Mouse (Mus musculus): Measurements from ENCODE around the gene Zfp553. TPM values are rescaled to one million over a fixed set of nuclear protein-coding genes. Genes with fewer than 3 reads are reported as not detected.

The Zfp553 gene
- polyA plus RNA-seq, 1 experiment from 2014 or later: 11.4 TPM

- peaks cover 8 to 29% of the 10 kb centered on the region in 2 experiments for H3K4me1 ChIP-seq (ENCODE audit: control insufficient read depth in 2 of 2, insufficient read depth in 2 of 2, low read length in 2 of 2)
- H3K36me3 ChIP-seq (ENCODE audit: control insufficient read depth, insufficient read depth, low read length): peaks cover 26% of the 10 kb centered on the region
- WGBS: under 1% methylated on average over 50 of the region's 53 CpGs
- H3K9ac ChIP-seq (ENCODE audit: low read length): peak overlapping the region; percentile 97
- H3K27ac ChIP-seq (replicated peaks in 1 of 2; ENCODE audit: control insufficient read depth in 1 of 2, insufficient read depth in 1 of 2, low read depth in 2 of 2, low read length in 2 of 2): peak overlapping the region; percentile 79 to 82
- no peaks in the 10 kb centered on the region for H3K9me3 ChIP-seq (ENCODE audit: control insufficient read depth, low read length)
- ATAC-seq (ENCODE audit: insufficient number of reproducible peaks, insufficient read depth, low FRiP score, low read depth): no peak
- no peaks in the 10 kb centered on the region for H3K27me3 ChIP-seq (ENCODE audit: control insufficient read depth, insufficient read depth, low read length)
- H3K4me3 ChIP-seq (ENCODE audit: control insufficient read depth in 1 of 2, insufficient read depth in 1 of 2, low read depth in 1 of 2, low read length in 2 of 2): peak overlapping the region; percentile 92
- H3K4me2 ChIP-seq (ENCODE audit: low read length): peak overlapping the region; percentile 96
Observed at GRCm38 (mm10) chr7:127207374-127208294, 25.2 kb upstream of the Zfp553 start.

DNA sequence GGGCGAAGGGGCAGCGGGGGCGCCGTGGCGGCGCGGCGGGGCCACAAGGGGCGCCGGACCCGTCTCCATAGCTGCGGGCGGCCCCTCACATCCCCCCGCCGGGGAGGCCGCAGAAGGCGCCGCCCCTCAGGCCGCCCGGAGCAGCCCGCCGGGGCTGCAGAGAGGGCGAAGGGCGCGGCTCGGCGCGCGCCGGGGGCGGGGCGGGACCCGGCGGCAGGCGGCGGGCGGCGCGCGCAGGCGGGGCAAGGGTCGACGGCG is 24.6 kb upstream of the Zfp553 start, which contains the start of gene Tbc1d10b:
Gene Tbc1d10b (minus strand): TSS at position 174 of the 258 bp plus-strand sequence.
- WGBS: 0% methylated on average over 12 of the region's 44 CpGs
- peak within 1 kb of the TSS; percentile 96 for H3K4me2 ChIP-seq (ENCODE audit: low read length)

DNA sequence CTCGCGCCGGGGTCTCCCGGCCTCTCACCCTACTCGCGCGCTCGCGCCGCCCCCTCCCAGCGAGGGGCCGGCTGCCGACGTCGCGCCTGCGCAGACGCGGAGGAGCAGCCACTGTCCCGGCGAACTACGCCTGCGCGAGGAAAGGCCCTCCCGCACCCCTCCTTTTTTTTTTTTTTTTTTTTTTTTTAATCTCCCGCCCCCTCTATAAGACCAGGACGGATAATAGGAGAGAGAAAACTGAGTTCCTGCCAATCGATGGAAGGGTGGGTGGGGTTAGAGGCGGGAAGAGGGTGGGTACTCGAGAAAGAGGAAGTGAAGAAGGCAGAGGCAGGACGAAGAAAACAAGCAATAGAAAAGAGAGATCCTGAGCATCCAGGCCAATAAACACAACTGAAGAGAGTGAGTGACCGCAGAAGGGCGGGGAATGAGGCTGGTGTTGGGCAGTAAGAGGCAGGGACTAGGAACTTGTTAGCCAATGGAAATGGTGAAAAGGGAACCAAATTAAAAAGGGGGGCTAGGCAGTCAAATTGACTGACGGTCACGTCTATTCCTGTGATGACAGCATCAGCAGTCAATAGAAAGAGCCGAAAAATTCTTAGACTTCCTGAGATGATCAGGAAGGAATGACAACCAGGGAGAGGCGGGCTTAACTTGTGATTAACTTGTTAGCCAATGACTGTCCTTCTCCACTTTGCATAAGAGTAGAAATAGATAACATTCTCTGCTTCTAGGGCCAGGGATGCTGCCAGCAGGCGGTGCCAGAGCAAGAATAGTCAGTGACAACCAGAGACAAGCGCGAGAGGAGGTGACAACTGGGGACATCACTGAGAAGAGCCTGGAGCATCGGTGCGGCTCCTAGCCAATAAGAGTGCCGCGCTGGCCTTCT is 24.1 kb upstream of the Zfp553 start, which contains the start of gene Mylpf:
Gene Mylpf (plus strand): TSS at position 338 of the 886 bp plus-strand sequence.
- peak within 1 kb of the TSS; percentile 97 for H3K9ac ChIP-seq (ENCODE audit: low read length)
- no peaks in the 10 kb centered on the region for H3K27me3 ChIP-seq (ENCODE audit: control insufficient read depth, insufficient read depth, low read length)
- H3K4me2 ChIP-seq (ENCODE audit: low read length): peak within 1 kb of the TSS; percentile 96
- H3K4me3 ChIP-seq (ENCODE audit: control insufficient read depth in 1 of 2, insufficient read depth in 1 of 2, low read depth in 1 of 2, low read length in 2 of 2): peak within 1 kb of the TSS; percentile 92
- H3K9me3 ChIP-seq (ENCODE audit: control insufficient read depth, low read length): no peaks in the 10 kb centered on the region
- H3K27ac ChIP-seq (replicated peaks in 1 of 2; ENCODE audit: control insufficient read depth in 1 of 2, insufficient read depth in 1 of 2, low read depth in 2 of 2, low read length in 2 of 2): peak within 1 kb of the TSS; percentile 82 to 86
- H3K36me3 ChIP-seq (ENCODE audit: control insufficient read depth, insufficient read depth, low read length): peaks cover 14% of the 10 kb centered on the region
- 1% methylated on average over 28 of the region's 44 CpGs for WGBS
- peaks cover 8 to 31% of the 10 kb centered on the region in 2 experiments for H3K4me1 ChIP-seq (ENCODE audit: control insufficient read depth in 2 of 2, insufficient read depth in 2 of 2, low read length in 2 of 2)
- ATAC-seq (ENCODE audit: insufficient number of reproducible peaks, insufficient read depth, low FRiP score, low read depth): peak; percentile 92

More for the DNA sequence above, 24.6 kb upstream of the Zfp553 start, which contains the start of gene Tbc1d10b:
- Histone ChIP-seq H3K4me1 (ENCODE audit: control insufficient read depth in 2 of 2, insufficient read depth in 2 of 2, low read length in 2 of 2) (peaks cover 8 to 29% of the 10 kb centered on the region in 2 experiments), H3K9ac (ENCODE audit: low read length) (peak within 1 kb of the TSS; percentile 97), H3K4me3 (ENCODE audit: control insufficient read depth in 1 of 2, insufficient read depth in 1 of 2, low read depth in 1 of 2, low read length in 2 of 2) (peak within 1 kb of the TSS; percentile 92), H3K36me3 (ENCODE audit: control insufficient read depth, insufficient read depth, low read length) (peaks cover 20% of the 10 kb centered on the region), H3K27me3 (ENCODE audit: control insufficient read depth, insufficient read depth, low read length) (no peaks in the 10 kb centered on the region), H3K27ac (replicated peaks in 1 of 2; ENCODE audit: control insufficient read depth in 1 of 2, insufficient read depth in 1 of 2, low read depth in 2 of 2, low read length in 2 of 2) (peak within 1 kb of the TSS; percentile 82 to 86), H3K9me3 (ENCODE audit: control insufficient read depth, low read length) (no peaks in the 10 kb centered on the region)
- ATAC-seq (ENCODE audit: insufficient number of reproducible peaks, insufficient read depth, low FRiP score, low read depth): no peak

DNA sequence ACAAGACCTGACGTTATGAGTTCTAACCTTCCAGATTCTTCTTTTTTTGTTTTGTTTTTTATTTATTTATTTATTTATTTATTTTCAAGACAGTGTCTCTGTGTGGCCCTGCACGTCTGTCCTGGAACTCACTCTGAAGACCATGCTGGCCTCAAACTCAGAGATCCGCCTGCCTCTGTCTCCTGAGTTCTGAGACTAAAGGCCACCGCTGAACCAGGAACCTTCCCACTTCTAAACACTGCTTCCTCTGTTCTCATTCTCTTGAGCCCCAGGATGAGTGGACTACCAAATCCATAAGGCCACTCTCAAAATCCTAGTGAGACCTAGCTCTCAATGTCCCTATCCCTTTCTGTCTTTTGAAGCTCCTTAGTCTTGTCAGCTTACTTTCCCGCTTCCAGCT is 23.0 kb upstream of the Zfp553 start:
- H3K4me2 ChIP-seq (ENCODE audit: low read length): peak overlapping the region; percentile 76
- H3K36me3 ChIP-seq (ENCODE audit: control insufficient read depth, insufficient read depth, low read length): peaks cover 6% of the 10 kb centered on the region; the same call in 1 of the 2 replicates
- no peaks in the 10 kb centered on the region for H3K9me3 ChIP-seq (ENCODE audit: control insufficient read depth, low read length)
- peak overlapping the region; percentile 64 for H3K9ac ChIP-seq (ENCODE audit: low read length)
- H3K27me3 ChIP-seq (ENCODE audit: control insufficient read depth, insufficient read depth, low read length): no peaks in the 10 kb centered on the region
- no peak overlapping the region for H3K4me3 ChIP-seq (ENCODE audit: control insufficient read depth in 1 of 2, insufficient read depth in 1 of 2, low read depth in 1 of 2, low read length in 2 of 2)
- H3K4me1 ChIP-seq (ENCODE audit: control insufficient read depth in 2 of 2, insufficient read depth in 2 of 2, low read length in 2 of 2): peaks cover 12 to 39% of the 10 kb centered on the region in 2 experiments
- ATAC-seq (ENCODE audit: insufficient number of reproducible peaks, insufficient read depth, low FRiP score, low read depth): no peak
- H3K27ac ChIP-seq (replicated peaks in 1 of 2; ENCODE audit: control insufficient read depth in 1 of 2, insufficient read depth in 1 of 2, low read depth in 2 of 2, low read length in 2 of 2): peak overlapping the region in 1 of 2 experiments; percentile 82; a peak in 2 of 4 replicates
- WGBS: 87% methylated on average over 5 of the region's 5 CpGs

- H3K36me3 ChIP-seq (ENCODE audit: control insufficient read depth, insufficient read depth, low read length): peaks cover 2% of the 10 kb centered on the region; the same call in 1 of the 2 replicates
- no peaks in the 10 kb centered on the region for H3K9me3 ChIP-seq (ENCODE audit: control insufficient read depth, low read length)
- no peak overlapping the region for H3K4me3 ChIP-seq (ENCODE audit: control insufficient read depth in 1 of 2, insufficient read depth in 1 of 2, low read depth in 1 of 2, low read length in 2 of 2)
- no peaks in the 10 kb centered on the region for H3K27me3 ChIP-seq (ENCODE audit: control insufficient read depth, insufficient read depth, low read length)
- ATAC-seq (ENCODE audit: insufficient number of reproducible peaks, insufficient read depth, low FRiP score, low read depth): no peak
- H3K9ac ChIP-seq (ENCODE audit: low read length): no peak overlapping the region
- H3K27ac ChIP-seq (replicated peaks in 1 of 2; ENCODE audit: control insufficient read depth in 1 of 2, insufficient read depth in 1 of 2, low read depth in 2 of 2, low read length in 2 of 2): no peak overlapping the region
- peaks cover 15 to 38% of the 10 kb centered on the region in 2 experiments for H3K4me1 ChIP-seq (ENCODE audit: control insufficient read depth in 2 of 2, insufficient read depth in 2 of 2, low read length in 2 of 2)
- no peak overlapping the region for H3K4me2 ChIP-seq (ENCODE audit: low read length)
- 82% methylated on average over 4 of the region's 4 CpGs for WGBS
Observed at GRCm38 (mm10) chr7:127210266-127210665, 22.6 kb upstream of the Zfp553 start.

- Histone ChIP-seq H3K9me3 (ENCODE audit: control insufficient read depth, low read length) (no peaks in the 10 kb centered on the region), H3K27me3 (ENCODE audit: control insufficient read depth, insufficient read depth, low read length) (no peaks in the 10 kb centered on the region), H3K4me3 (ENCODE audit: control insufficient read depth in 1 of 2, insufficient read depth in 1 of 2, low read depth in 1 of 2, low read length in 2 of 2) (no peak overlapping the region), H3K9ac (ENCODE audit: low read length) (no peak overlapping the region; the same call in 1 of the 2 replicates), H3K36me3 (ENCODE audit: control insufficient read depth, insufficient read depth, low read length) (no peaks in the 10 kb centered on the region), H3K4me2 (ENCODE audit: low read length) (no peak overlapping the region), H3K27ac (replicated peaks in 1 of 2; ENCODE audit: control insufficient read depth in 1 of 2, insufficient read depth in 1 of 2, low read depth in 2 of 2, low read length in 2 of 2) (no peak overlapping the region), H3K4me1 (ENCODE audit: control insufficient read depth in 2 of 2, insufficient read depth in 2 of 2, low read length in 2 of 2) (peaks cover 17 to 35% of the 10 kb centered on the region in 2 experiments)
- WGBS: 46% methylated on average over 5 of the region's 5 CpGs
- ATAC-seq (ENCODE audit: insufficient number of reproducible peaks, insufficient read depth, low FRiP score, low read depth): no peak
Observed at GRCm38 (mm10) chr7:127211014-127211745, 21.7 kb upstream of the Zfp553 start.
